Mouse (Mus musculus) urinary bladder, postnatal 25 days (tissue): ENCODE data around the gene Slc28a1.
"Not testable (repeated sequence)": the region's sequence is repeated elsewhere in the genome, so short reads cannot be mapped to it uniquely, and the experiment has no call there.

Experiments
- DNase-seq: peaks from one replicate; pipeline ENCODE4 v3.0.0; 2022; ENCODE audit warnings: low spot score

The Slc28a1 gene

DNA sequence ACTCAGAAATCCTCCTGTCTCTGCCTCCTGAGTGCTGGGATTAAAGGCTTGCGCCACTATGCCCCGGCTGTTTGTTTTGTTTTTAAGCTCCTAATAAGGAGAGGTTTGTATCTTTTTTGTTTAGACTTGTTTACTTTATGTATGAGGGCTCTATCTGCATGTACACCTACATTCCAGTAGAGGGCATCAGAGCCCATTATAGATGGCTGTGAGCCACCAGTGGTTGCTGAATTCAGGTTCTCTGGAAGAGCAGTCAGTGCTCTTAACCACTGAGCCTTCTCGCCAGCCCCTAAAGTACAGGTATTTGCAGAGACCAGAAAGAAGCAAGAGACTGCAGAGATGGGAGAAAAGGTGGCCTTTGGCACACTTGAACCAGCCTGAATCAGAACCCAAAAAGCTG lies 52.5 kb downstream of the Slc28a1 start:
- DNase-seq: peak; percentile 23

DNA sequence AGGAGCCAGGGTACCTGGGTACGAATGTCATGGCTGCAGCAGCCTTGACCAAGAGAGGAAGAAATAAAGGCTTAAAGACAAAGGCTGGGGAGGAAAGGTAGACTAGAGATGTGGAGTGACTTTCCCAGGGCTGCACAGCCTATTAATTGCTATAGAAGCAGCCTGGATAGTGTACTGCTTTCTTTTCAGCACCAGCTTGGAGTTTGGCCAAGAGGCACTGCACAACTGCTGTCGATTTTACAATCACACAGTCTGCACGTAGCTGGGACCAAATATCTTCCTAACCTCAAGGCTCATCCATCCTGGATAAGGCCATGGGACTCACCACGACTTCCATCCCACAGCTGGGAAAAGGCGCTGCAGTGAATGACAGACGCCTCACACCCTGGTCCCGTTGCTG lies 54.8 kb downstream of the Slc28a1 start:
- no peak for DNase-seq

DNA sequence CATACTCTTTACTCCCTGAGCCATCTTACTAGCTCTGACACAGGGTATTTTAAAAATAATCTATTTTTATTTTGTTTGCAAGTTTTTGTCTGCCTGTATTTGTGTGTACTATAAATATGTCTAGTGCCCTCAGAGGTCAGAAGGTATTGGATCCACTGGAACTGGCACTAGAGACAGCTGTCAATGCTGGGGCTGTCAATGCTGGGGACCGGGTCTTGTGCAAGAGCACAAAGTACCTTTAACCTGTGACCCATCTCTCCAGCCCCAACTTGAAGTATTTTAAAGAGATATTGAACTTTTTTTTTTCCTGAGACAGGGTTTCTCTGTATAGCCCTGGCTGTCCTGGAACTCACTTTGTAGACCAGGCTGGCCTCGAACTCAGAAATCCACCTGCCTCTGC lies 59.3 kb downstream of the Slc28a1 start:
- DNase-seq: no peak

DNA sequence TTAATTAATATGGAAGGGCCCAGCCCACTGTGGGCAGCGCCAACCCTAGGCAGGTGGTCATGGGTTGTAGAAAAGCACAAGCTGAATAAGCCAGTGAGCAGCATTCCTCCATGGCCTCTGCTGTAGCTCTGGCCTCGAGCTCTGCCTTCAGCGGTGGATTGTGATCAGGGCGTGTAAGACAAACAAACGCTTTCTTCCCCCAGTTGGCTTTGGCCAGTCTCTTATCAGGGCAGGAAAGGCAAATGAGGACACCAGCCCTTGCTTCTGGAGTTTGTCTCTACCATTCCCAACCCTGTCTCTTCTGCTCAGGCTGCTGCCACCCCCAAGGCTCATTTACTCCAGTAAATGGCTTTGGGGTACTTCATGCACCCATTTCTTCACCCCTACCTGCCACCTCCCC lies 60.1 kb downstream of the Slc28a1 start:
- DNase-seq: no peak

DNA sequence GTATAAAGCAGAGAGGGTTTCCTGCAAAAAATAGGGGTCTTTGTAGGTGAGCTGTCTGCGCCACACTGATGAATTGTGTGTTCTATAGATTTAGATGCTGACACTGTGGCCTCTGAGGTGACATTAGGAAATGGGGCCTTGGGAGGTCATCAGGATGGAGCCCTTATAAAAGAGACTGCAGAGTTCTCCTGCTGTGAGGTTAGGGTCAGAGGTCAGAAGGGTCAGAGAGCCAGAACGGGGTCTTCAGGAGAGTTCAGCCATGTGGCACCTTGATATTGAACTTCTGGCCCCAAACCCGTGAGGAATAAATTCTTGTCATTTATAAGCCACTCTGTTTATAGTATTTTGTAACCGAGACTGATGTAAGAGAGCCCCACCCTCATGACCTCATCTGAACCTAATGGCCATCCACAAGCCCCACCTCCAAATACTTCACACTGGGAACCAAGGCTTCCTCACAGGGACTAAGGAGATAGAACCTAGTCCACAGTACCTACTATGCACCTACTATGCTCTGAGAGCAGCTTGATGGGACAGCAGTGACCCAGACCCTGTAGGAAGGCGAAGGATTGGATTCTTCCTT lies 61.7 kb downstream of the Slc28a1 start:
- DNase-seq: no peak

DNA sequence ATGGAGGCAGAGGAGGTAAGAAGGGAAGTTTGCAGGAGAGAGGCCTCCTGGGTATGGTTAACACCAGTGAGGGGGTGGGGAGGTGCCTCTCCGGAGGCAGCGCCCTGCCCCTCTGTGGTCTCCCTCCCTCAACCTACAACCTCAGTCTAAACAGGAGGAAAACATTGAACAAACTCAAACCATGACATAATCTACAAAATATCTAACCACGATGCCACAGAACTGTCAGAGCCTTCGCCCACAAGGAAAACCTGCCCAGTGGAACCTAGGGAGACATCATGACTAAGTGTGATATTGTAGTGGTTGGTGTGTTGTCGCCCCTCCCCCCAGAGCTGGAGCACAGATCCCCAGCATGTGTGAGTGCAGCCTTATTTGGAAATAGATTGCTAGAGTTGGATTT lies 64.9 kb downstream of the Slc28a1 start:
- DNase-seq: no peak

DNA sequence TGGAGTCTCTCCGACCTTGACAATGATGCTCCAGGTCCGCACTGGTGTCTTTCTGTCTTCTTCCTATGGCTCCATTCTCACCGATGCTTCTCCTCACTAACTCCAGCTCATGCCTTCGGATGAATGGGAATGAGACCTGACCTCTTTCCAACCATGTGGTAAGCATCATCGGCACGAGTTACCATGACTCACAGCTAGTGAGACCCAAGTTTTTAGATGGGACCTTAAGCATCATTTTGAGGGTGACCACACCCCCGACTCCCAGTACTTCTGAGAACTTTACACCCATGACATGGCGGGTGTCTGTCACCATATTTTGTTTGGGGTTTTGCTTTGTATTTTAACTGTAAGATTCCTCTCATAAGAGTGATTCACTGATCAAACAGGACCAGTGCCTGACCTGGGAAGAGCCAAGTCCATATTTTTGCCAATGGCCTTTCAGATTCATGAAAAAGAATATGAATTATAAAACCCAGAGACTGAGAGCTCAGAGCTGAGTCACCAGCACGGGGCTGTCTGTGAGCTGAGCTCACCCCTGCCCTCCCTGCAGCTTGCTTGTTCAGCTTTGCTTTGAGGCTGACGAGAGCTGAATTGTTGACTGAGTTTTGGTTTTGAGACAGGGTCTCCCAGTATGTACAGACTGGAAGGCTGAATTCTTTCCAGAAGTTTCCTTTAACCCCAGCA lies 68.0 kb downstream of the Slc28a1 start:
- DNase-seq: peak; percentile 20

DNA sequence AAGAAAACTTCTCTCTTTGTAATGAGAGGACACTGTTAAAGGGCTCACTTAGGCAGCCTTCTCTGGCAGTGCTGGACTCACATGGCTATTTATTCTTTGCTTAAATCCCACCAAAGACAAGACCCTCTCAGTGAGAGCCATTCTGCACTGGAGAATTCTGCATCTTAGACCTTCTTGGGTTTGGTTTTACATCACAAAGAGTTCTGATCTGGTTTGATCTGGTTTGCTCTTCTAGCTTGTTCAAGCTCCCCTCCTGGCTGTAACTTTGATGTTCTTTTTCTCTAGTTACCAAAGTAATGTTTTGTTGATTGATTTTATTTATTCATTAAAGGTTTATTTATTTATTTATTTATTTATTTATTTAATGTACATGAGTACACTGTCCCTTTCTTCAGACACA lies 68.6 kb downstream of the Slc28a1 start:
- no peak for DNase-seq

DNA sequence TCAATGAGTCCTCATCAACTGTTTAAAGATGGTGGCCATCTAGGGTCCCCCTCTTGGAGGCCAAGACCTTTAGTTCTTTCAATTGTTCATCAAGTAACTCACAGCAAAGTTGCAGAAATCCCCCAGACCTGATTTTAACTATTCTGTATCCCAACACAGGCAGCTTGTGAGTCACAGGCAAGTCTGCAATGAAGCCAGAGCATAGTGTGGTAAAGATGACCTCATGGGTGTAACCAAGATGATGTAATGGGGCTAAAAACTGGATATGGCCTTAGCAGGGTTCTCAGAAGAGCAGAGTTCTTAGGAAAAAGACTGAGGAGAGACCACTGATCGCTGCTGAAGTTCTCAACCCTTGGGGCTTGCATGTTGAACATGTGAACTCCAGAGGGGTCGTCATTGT lies 69.5 kb downstream of the Slc28a1 start:
- no peak for DNase-seq

DNA sequence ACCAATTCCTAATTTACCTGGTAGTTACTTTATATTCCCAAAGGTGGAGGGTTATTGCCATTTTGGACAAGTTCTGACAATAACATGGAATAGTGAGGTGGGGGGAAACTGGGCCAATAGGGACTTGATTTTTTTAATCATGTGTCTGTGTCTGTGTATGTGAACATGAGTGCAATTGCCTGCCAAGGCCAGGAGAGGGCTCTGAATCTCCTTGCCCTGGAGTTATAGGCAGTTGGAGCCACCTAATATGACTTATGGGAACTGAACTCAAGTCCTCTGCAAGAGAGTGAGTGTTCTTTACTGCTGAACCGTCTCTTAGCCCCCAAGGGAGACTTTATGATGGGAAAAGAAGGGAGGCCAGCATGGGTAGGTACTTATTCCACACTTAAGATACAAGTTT lies 70.1 kb downstream of the Slc28a1 start:
- DNase-seq: no peak

DNA sequence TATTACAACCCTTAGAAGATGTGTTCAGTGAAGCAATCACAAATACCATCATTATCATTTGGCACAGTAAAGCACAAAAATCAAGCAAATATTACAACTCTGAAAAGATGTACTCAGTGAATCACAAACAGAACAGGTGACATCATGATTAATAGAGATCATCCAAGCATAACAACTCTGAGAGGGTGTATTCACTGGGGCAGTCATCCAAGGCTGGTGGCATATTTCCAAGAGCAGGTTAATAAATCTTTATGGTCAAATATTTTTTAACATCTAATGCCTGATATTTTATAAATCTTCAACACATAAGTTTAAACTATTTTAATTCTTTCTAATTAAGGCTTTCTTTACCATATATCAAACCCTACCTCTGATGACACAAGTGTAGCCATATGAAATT lies 71.4 kb downstream of the Slc28a1 start:
- not testable (repeated sequence) for DNase-seq

DNA sequence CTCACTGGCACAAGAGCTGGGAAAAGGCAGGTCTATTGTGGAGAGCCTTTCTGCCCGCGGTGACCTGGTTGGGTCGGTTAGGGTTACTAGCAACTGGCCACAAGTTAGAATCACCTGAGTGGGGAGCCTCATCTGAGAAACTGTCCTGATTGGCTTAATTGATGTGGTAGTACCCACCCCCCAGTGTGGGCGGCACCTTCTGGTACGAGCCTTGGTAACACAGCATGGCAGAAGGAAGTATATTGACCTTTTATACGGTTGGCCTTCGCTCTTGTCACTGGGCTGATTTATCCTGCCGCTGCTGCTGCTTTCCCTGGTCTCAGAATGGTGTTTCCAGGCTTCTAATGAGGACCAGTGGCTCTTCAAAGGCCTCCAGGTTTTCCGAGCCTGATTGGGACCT lies 74.6 kb downstream of the Slc28a1 start:
- no peak for DNase-seq

DNA sequence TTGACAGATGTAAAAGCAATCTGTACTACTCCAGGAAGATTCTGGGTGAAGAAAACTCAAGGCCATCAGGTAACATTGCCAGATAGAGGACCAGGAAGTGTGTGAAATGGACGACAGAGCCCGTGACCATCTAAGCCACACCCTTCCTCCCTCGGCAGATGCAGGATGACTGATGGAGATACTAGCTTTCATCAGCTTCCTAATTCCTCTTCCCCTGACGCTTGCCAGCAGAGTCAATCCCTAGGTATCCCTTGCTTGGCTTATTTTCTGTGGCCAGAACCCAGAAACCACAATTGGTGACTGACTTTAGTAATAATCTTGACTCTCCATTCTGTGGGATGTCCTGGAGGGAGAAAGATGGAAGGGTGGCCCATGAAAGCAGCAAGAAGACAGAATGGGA lies 80.9 kb downstream of the Slc28a1 start:
- DNase-seq: no peak

DNA sequence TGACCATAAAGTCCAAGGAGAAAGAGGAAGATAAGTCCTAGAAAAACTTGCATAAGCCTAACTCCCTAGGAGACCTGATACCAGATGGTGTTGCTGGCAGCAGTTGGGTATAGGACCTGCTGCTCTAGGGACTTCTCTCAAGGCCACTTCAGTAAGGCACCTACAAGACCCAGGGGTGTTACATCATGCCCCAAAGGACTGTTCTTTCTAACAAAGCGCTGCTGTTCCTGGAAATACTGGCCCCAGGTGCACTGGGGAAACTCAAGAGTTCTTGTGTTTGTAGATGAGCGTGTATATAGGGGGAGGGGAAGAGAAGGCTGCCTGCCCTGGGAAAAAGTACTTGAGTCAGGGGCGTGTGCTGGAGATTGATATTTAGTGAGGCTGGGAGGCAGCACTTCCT lies 82.2 kb downstream of the Slc28a1 start:
- no peak for DNase-seq

DNA sequence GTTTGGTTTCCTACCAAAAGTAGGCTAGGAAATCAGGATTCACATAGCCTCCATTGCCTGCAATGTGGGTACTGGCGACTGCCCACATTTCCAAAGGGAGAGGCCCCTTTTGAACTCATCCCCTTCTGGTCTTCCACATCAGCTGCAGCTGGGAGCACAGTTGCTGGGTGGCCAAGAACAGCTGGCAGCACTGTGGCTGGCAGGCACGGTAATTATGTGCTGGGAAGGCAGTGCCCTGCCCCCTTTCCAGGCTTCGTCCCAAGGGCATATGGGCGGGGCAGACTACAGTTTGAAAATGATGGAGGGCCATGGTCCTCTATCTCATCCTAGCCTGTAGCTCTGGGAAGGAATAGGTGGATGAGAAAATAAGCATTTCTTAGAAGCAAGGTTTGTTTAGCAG lies 83.9 kb downstream of the Slc28a1 start:
- DNase-seq: no peak

DNA sequence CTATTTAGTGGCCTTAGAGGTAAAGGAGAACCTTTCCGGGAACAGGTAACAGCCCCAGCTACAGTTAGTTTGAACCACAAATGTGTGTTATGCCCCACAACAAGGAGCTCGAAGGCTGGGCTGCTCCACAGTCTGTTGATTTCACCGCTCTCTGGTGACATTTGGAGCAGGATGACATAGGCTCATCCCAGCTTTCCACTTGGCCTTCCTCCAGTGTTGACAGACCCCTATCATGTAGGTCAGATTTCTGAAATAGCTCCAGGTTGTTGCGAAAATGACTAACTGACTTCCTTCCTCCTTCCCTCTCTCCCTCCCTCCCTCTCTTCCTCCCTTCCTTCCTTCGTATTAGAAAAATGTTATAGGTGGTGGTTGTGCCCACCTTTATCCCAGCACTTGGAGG lies 84.5 kb downstream of the Slc28a1 start:
- DNase-seq: no peak

DNA sequence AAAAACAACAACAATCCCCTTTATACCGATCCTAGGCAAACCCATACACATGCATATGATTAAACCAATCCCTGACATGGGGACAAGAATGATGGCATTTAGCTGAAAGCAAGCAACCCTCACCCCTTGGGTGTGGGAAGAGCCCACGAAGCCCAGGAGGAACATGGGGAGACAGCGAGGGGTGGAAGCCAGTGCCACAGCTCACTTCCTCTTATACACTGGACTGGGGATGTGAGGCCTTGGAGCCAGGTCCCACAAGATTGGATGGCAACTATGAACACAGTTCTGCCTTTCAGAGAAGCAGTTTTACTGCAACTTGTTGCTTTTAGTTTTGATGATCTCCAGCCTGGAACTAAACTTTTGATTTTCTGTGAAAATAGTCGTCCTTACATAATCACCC lies 85.2 kb downstream of the Slc28a1 start:
- no peak for DNase-seq

DNA sequence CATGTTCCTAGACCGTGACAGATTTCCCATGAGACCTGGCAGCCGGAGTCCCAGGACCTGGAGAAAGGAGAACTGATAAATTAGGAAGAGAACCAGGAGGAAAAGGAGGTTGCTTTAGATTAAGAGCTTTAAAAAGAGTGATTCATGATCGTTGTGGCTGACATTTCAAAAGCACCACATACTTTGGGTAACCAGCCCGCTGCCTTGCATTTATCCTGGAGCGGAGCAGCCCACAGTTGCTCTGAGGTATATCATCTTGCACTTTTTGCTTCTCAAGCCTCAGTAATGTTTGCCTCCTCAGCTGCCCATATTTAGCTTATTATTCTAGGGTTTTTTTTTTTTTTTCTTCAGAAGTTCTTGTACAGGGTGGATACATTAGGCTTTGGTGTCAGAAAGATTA lies 87.8 kb downstream of the Slc28a1 start:
- DNase-seq: no peak

DNA sequence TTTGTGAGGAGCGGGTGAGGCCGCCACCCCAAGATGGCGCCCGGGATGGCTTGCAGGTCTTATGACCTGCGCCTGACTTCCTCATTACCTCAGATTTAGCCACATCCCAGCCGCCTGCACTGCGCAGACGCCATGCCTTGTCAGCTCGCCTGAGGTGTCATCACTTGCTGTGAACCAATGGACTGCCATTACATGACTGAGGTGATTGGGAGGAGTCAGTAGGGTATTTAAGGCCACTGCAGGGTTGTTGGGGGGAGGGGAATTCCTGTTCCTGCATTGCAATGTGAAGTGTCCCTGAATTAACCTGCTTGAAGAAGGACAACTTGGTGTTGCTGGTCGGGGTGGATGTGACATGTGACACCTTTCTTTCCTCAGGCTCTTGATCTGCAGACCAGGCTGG lies 89.0 kb downstream of the Slc28a1 start:
- not testable (repeated sequence) for DNase-seq

DNA sequence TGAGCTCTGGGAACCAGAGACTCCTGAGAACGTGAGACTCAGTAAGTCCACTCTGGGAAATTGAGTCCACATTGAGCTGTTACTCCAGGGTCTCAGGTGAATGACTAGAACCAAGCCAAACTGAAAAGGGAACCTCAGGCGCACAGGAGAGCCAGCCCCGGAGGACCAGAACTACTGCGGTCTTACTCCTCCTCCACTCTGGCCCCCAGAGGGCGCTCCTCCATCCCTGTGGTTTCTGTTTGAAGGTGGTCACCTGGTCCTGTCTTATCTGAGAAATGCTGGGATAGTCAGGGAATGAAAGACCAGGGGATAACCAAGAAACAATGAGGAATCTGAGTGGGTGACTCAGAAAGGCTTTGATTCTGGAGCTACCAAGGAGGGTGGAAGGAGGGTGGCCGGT lies 94.3 kb downstream of the Slc28a1 start:
- peak; percentile 62 for DNase-seq

DNA sequence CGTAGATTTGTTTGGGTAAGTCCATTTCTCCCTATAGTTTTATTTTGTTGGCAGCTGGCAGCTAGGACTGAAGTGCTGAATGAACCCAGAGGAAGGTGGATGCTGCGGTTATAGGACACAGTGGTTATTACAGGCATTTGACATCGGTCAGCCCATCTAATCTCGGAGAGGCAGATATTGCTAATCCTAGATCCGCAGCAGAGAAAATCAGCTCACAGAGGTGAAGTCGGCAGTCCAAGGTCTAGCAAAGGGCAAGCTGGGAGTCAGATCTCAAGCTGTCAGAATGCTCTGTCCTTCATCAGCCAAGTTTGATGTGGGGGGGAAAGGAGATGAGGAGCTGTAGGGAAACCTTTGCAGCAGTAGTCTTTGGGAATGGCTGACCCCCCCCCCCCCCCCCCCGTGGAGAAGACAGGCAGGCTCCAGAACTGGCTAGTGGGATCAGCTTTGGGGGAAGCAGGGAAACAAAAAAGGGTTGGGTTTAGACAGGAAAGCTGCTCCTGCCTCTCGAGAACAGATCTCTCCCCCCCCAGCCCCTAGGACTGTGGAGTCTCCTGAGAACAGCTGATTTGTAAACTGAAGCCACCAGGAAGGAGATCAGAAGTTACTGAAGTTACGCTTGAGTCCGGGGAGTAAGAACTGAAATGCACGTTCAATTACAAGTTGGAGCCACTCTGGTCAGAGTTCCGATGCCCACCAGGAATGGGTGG lies 95.5 kb downstream of the Slc28a1 start:
- DNase-seq: no peak

DNA sequence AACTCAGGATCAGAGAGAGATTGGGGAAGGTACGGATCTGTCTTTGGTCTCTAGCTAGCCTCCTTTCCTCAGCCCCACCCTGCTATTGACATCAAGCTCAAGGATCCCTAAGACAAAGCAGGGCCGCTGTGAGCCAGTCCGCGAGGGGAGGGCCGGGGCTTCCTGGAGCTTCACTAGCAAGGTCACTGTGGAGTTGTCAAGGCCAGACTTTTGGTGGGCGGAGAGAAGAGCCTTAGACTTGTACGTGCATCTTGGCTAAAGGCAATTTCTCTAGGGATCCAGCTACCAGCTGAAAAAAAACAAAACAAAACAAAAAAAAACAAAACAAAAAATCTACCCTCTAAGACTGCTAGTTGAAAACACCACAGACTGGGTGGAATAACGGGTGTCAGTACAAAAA lies 97.2 kb downstream of the Slc28a1 start:
- DNase-seq: no peak

DNA sequence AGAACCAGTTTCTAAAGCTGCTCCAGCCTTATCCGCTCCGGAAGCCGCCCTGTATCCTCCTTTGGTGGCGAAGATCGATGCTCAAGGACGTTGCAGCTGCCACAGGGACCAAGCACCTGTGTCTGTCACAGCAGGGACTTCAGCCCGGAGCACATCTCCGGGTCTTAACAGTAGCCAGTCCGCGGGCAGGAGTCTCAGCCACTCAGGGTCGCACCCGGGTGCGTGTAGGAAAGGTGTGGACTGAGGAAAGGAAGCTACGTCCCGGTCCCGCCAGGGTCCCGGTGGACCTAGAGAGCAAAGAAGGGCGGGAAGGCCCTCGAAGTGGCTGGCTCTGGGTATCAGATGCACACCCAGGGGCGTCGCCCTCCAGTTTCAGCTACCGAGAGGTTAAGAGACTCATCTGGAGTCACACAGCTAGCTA lies 97.7 kb downstream of the Slc28a1 start:
- peak; percentile 33 for DNase-seq
